ENCODE assay signal across 22 mouse cellular contexts in the genomic region with DNA sequence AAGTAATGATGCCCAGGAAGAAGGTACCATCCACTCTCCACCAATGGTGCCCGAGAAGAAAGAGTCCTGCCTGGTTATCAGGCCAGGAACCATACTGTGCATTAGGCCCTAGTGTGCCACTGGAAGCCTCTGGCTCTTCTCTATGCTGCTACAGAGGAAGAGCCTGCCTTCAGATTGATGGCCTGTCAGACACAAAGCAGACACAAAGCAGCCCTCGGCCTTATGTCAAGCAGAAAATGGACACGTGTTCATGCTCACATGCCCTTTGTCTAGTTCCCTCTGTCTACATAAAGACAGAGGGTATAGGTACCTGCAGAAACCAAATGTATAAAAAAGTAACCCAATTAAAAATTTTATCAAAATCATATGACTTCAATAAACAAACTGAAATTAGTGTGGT. TPM values are rescaled to one million over a fixed set of nuclear protein-coding genes. Genes with fewer than 3 reads are reported as not detected.
DNase-seq lines count a peak whose midpoint lies in the region; ATAC-seq and TF ChIP-seq lines count a peak whose summit lies in the region.
"Had no signal": no experiment of that assay in that cellular context is flagged by ENCODE, and none has a peak within 500 bp of the region (broad histone marks: within the 10 kb centered on the region; RNA-seq: fewer than 3 reads in every experiment).

No protein-coding gene starts in this region.

- H3K27me3 ChIP-seq in heart, embryonic 10.5 days (ENCODE audit: insufficient read depth, poor library complexity, severe bottlenecking) = no peaks in the 10 kb centered on the region
- no peaks in the 10 kb centered on the region for H3K27me3 ChIP-seq in intestine, embryonic 14.5 days (replicated peaks; ENCODE audit: control insufficient read depth, insufficient read depth, low read length)
- H3K27me3 ChIP-seq in intestine, postnatal 0 days (replicated peaks; ENCODE audit: control insufficient read depth, insufficient read depth, low read length) = no peaks in the 10 kb centered on the region
- no peaks in the 10 kb centered on the region for H3K27me3 ChIP-seq in neural tube, embryonic 11.5 days (ENCODE audit: control insufficient read depth, insufficient read depth, low read length)
- H3K27me3 ChIP-seq: embryonic facial prominence, embryonic 13.5 days; forebrain, embryonic 12.5 days; hindbrain, embryonic 15.5 days; intestine, embryonic 15.5 days; Patski had no signal

- no peak overlapping the region for H3K27ac ChIP-seq in heart, embryonic 10.5 days
- no peak overlapping the region for H3K27ac ChIP-seq in intestine, embryonic 14.5 days (ENCODE audit: low read depth)
- no peak overlapping the region for H3K27ac ChIP-seq in intestine, postnatal 0 days (ENCODE audit: low read depth, low read length)
- H3K27ac ChIP-seq in neural tube, embryonic 11.5 days (ENCODE audit: low read depth, low read length) = no peak overlapping the region
- H3K27ac ChIP-seq: embryonic facial prominence, embryonic 13.5 days; forebrain, embryonic 12.5 days; hindbrain, embryonic 15.5 days; intestine, embryonic 15.5 days had no signal

- DNase-seq in heart, adult 11 months = peak; percentile 56
- DNase-seq in heart, embryonic 10.5 days (ENCODE audit: low spot score) = no peak
- DNase-seq in intestine, embryonic 14.5 days (ENCODE audit: low spot score) = peak; percentile 4
- DNase-seq in embryo, embryonic 10.5 days (ENCODE audit: low spot score) = peak; percentile 27
- peak; percentile 38 for DNase-seq in neural tube, embryonic 11.5 days (ENCODE audit: low spot score)
- DNase-seq in kidney, postnatal 36 days = no peak
- no peak for DNase-seq in cerebellum, adult 9-10 months
- DNase-seq: adrenal gland, postnatal 14 days; cerebellum, adult 11-12 months; cerebellum, adult 9-11 months; cerebellum, postnatal 36 days; gastrocnemius, postnatal 14 days; heart, postnatal 10 days; kidney, adult 2 months had no signal

- 42% methylated on average over 3 of the region's 3 CpGs for WGBS in heart, embryonic 10.5 days
- WGBS in intestine, embryonic 14.5 days = 37% methylated on average over 3 of the region's 3 CpGs
- WGBS in intestine, postnatal 0 days = 63% methylated on average over 3 of the region's 3 CpGs
- 41% methylated on average over 3 of the region's 3 CpGs for WGBS in neural tube, embryonic 11.5 days

- no peak overlapping the region for H3K9ac ChIP-seq in intestine, embryonic 14.5 days (ENCODE audit: low read length)
- H3K9ac ChIP-seq in intestine, postnatal 0 days (ENCODE audit: low read depth, low read length) = no peak overlapping the region
- H3K9ac ChIP-seq in neural tube, embryonic 11.5 days (ENCODE audit: low read length) = no peak overlapping the region
- H3K9ac ChIP-seq: embryonic facial prominence, embryonic 13.5 days; forebrain, embryonic 12.5 days; hindbrain, embryonic 15.5 days; intestine, embryonic 15.5 days had no signal

- no peaks in the 10 kb centered on the region for H3K9me3 ChIP-seq in heart, embryonic 10.5 days
- H3K9me3 ChIP-seq in intestine, embryonic 14.5 days (ENCODE audit: control insufficient read depth, low read length) = no peaks in the 10 kb centered on the region
- no peaks in the 10 kb centered on the region for H3K9me3 ChIP-seq in intestine, postnatal 0 days (ENCODE audit: control insufficient read depth)
- no peaks in the 10 kb centered on the region for H3K9me3 ChIP-seq in neural tube, embryonic 11.5 days (ENCODE audit: control insufficient read depth, low read length)
- H3K9me3 ChIP-seq: embryonic facial prominence, embryonic 13.5 days; forebrain, embryonic 12.5 days; hindbrain, embryonic 15.5 days; intestine, embryonic 15.5 days had no signal

- peaks cover 6% of the 10 kb centered on the region; the same call in 1 of the 2 replicates for H3K4me1 ChIP-seq in heart, embryonic 10.5 days
- H3K4me1 ChIP-seq in intestine, embryonic 14.5 days (replicated peaks; ENCODE audit: control insufficient read depth, insufficient read depth, low read length) = no peaks in the 10 kb centered on the region
- no peaks in the 10 kb centered on the region for H3K4me1 ChIP-seq in intestine, postnatal 0 days (replicated peaks; ENCODE audit: control insufficient read depth, insufficient read depth, low read length)
- H3K4me1 ChIP-seq in neural tube, embryonic 11.5 days (ENCODE audit: control insufficient read depth, insufficient read depth, low read length) = no peaks in the 10 kb centered on the region
- H3K4me1 ChIP-seq: forebrain, embryonic 12.5 days; hindbrain, embryonic 15.5 days; intestine, embryonic 15.5 days had no signal

- peaks cover 36% of the 10 kb centered on the region for H3K36me3 ChIP-seq in heart, embryonic 10.5 days
- H3K36me3 ChIP-seq in intestine, embryonic 14.5 days (ENCODE audit: control insufficient read depth, insufficient read depth, low read length) = peaks cover 38% of the 10 kb centered on the region
- H3K36me3 ChIP-seq in intestine, postnatal 0 days (ENCODE audit: control insufficient read depth, insufficient read depth) = peaks cover 9% of the 10 kb centered on the region; the same call in 1 of the 2 replicates
- H3K36me3 ChIP-seq in neural tube, embryonic 11.5 days (ENCODE audit: control insufficient read depth, insufficient read depth, low read length) = no peaks in the 10 kb centered on the region

- ATAC-seq in intestine, embryonic 14.5 days (replicated peaks; ENCODE audit: low FRiP score, low TSS enrichment, low read depth) = no peak
- ATAC-seq in intestine, postnatal 0 days = no peak
- ATAC-seq in neural tube, embryonic 11.5 days (ENCODE audit: insufficient read depth, low FRiP score, low TSS enrichment) = peak; percentile 68
- ATAC-seq: activated CD4-positive, CD25-positive, alpha-beta regulatory T cell, adult 4 months; forebrain, embryonic 16.5 days; intestine, embryonic 15.5 days; Patski had no signal

- no peak overlapping the region for H3K4me2 ChIP-seq in intestine, embryonic 14.5 days (ENCODE audit: low read length)
- H3K4me2 ChIP-seq in intestine, postnatal 0 days (replicated peaks; ENCODE audit: low read depth) = no peak overlapping the region
- H3K4me2 ChIP-seq in neural tube, embryonic 11.5 days (ENCODE audit: low read depth) = no peak overlapping the region
- H3K4me2 ChIP-seq: embryonic facial prominence, embryonic 13.5 days; forebrain, embryonic 12.5 days; hindbrain, embryonic 15.5 days; intestine, embryonic 15.5 days had no signal

- TF ChIP-seq CTCF in intestine, postnatal 0 days (IDR thresholded peaks at IDR 0.05; ENCODE audit: low read depth) = no peak

- no peak overlapping the region for H3K4me3 ChIP-seq in heart, embryonic 10.5 days
- H3K4me3 ChIP-seq in intestine, embryonic 14.5 days (ENCODE audit: low read depth, low read length) = no peak overlapping the region
- no peak overlapping the region for H3K4me3 ChIP-seq in intestine, postnatal 0 days (ENCODE audit: low read depth, low read length)
- no peak overlapping the region for H3K4me3 ChIP-seq in neural tube, embryonic 11.5 days (ENCODE audit: low read depth, low read length)
- H3K4me3 ChIP-seq: embryonic facial prominence, embryonic 13.5 days; forebrain, embryonic 12.5 days; hindbrain, embryonic 15.5 days; intestine, embryonic 15.5 days had no signal

RNA-seq across cellular contexts. Expression of a gene that starts 12.6 kb away (rescaled TPM):
- 17.1 and 26.0 TPM in 2 replicates for polyA plus RNA-seq in heart, embryonic 10.5 days (2016; fragmentation: Nextera tagmentation; extraction: Ambion mirVana)
- polyA plus RNA-seq in intestine, embryonic 14.5 days (2014; fragmentation: Nextera tagmentation; extraction: Ambion mirVana) = 39.8 and 44.7 TPM in 2 replicates
- polyA plus RNA-seq in intestine, postnatal 0 days (2015; fragmentation: Nextera tagmentation; extraction: Ambion mirVana) = 16.9 and 20.4 TPM in 2 replicates
- polyA plus RNA-seq in neural tube, embryonic 11.5 days (2014; fragmentation: Nextera tagmentation; extraction: Ambion mirVana) = 29.0 and 29.1 TPM in 2 replicates

RNA-seq across cellular contexts. Expression of a gene that starts 29.8 kb away (rescaled TPM):
- 20.1 and 27.7 TPM in 2 replicates for polyA plus RNA-seq in heart, embryonic 10.5 days (2016; fragmentation: Nextera tagmentation; extraction: Ambion mirVana)
- 21.7 and 23.4 TPM in 2 replicates for polyA plus RNA-seq in intestine, embryonic 14.5 days (2014; fragmentation: Nextera tagmentation; extraction: Ambion mirVana)
- polyA plus RNA-seq in intestine, postnatal 0 days (2015; fragmentation: Nextera tagmentation; extraction: Ambion mirVana) = 13.5 and 14.7 TPM in 2 replicates
- 29.9 and 33.5 TPM in 2 replicates for polyA plus RNA-seq in neural tube, embryonic 11.5 days (2014; fragmentation: Nextera tagmentation; extraction: Ambion mirVana)

Comparison
In these comparisons a context has a peak if more than half of its experiments do, and no peak if none do; other contexts are left out.
1. DNase-seq: peak in heart, adult 11 months (single experiment), intestine, embryonic 14.5 days (single experiment), embryo, embryonic 10.5 days (single experiment) and neural tube, embryonic 11.5 days (single experiment); none in heart, embryonic 10.5 days (single experiment), kidney, postnatal 36 days (0 of 2) and cerebellum, adult 9-10 months (single experiment).